Mouse (Mus musculus): ENCODE data around the gene Zbtb24.

DNA sequence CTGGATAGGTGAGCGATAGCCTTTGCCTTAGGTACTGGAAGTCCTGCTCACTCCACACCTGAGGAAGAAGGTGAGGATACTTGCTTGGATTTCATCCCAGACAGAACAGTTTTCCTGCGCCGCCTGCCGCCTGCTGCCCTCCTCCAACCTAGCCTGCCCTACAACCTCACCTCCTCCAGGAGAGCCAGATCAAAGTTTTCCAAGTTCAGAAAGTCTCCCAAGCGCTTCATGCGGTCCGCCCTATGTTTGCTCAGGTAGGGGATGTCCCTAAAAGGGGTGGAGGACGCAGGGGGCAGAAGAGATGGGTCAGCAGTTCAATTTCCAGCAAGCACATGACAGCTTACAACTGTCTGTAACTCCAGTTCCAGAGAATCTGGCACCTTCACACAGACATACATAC lies 39.1 kb downstream of the Zbtb24 start:
- TF ChIP-seq CTCF (IDR thresholded peaks at IDR 0.05; ENCODE audit: borderline replicate concordance, control insufficient read depth, extremely low read depth, insufficient read depth, low read length, poor library complexity) = no peak
- no peak for TF ChIP-seq POLR2A (IDR thresholded peaks at IDR 0.05; ENCODE audit: control insufficient read depth, extremely low read depth, insufficient read depth, low read length, poor library complexity)

Data from thymus, adult 2 months (tissue).